Mouse (Mus musculus) hindbrain, embryonic 12.5 days (tissue): ENCODE measurements around the gene Sars2. TPM values are rescaled to one million over a fixed set of nuclear protein-coding genes. Genes with fewer than 3 reads are reported as not detected.
A peak's percentile ranks its signal among the peaks of the same experiment; 100 is the strongest.

Source experiments
- ATAC-seq: fragments of 200-750 bp; cut with Nextera tagmentation; 2 replicates; pipeline ENCODE4 v1.8.0; 2017; ENCODE audit warnings: moderate TSS enrichment; ENCODE audit not compliant: low FRiP score
- H3K27ac ChIP-seq: fragments of 300-500 bp; sonication (generic); 2 replicates; pipeline ENCODE4 v1.5.1; 2016; ENCODE audit warnings: mild to moderate bottlenecking
- H3K27me3 ChIP-seq: fragments of 300-500 bp; sonication (generic); 2 replicates; pipeline ENCODE4 v1.6.1; 2016; ENCODE audit warnings: mild to moderate bottlenecking
- H3K36me3 ChIP-seq: fragments of 300-500 bp; sonication (generic); 2 replicates; pipeline ENCODE4 v1.6.1; 2016; ENCODE audit warnings: mild to moderate bottlenecking
- H3K4me1 ChIP-seq: fragments of 300-500 bp; sonication (generic); 2 replicates; pipeline ENCODE4 v1.6.1; 2016
- H3K4me2 ChIP-seq: fragments of 300-500 bp; sonication (generic); replicated peaks from 2 replicates; pipeline ENCODE4 v1.6.1; 2016; ENCODE audit warnings: mild to moderate bottlenecking
- H3K4me3 ChIP-seq: fragments of 300-500 bp; sonication (generic); 2 replicates; pipeline ENCODE4 v1.5.1; 2016; ENCODE audit warnings: mild to moderate bottlenecking
- H3K9ac ChIP-seq: fragments of 300-500 bp; sonication (generic); 2 replicates; pipeline ENCODE4 v1.6.1; 2016; ENCODE audit warnings: mild to moderate bottlenecking, moderate library complexity
- H3K9me3 ChIP-seq: fragments of 300-500 bp; sonication (generic); replicated peaks from 2 replicates; pipeline ENCODE4 v1.6.1; 2016; ENCODE audit warnings: mild to moderate bottlenecking
- WGBS: fragments of 180-500 bp; shearing (Covaris S2); methylation state at CpG from one replicate; pipeline ENCODE4 v1.1.7; 2016; 5-methylcytosine and 5-hydroxymethylcytosine counted together
- polyA plus RNA-seq: library from polyadenylated mRNA; unstranded; fragments of >200 nt; fragmentation: Nextera tagmentation; extraction: Ambion mirVana; gene quantifications from 2 replicates; pipeline ENCODE4 v1.2.1, GENCODE M21; 2016

Sars2 gene
- polyA plus RNA-seq, 1 experiment from 2014 or later = 25.7 TPM

GRCm38 (mm10) chr7:28766910-28767309 is 25.1 kb downstream of the Sars2 start:
- H3K9ac ChIP-seq = peak overlapping the region; percentile 84
- H3K4me1 ChIP-seq = peaks cover 23% of the 10 kb centered on the region
- no peak overlapping the region for H3K27ac ChIP-seq
- H3K4me2 ChIP-seq = peak overlapping the region; percentile 75
- H3K4me3 ChIP-seq = peak overlapping the region; percentile 64
- H3K36me3 ChIP-seq = no peaks in the 10 kb centered on the region
- 4% methylated on average over 14 of the region's 14 CpGs for WGBS
- no peaks in the 10 kb centered on the region for H3K27me3 ChIP-seq
- ATAC-seq = no peak; the same call in 1 of the 2 replicates
- no peaks in the 10 kb centered on the region for H3K9me3 ChIP-seq

GRCm38 (mm10) chr7:28767462-28767965 is 25.7 kb downstream of the Sars2 start, which contains the start of gene Nfkbib:
Nfkbib (minus strand) TSS chr7:28767512.
- WGBS = 67% methylated on average over 7 of the region's 7 CpGs
- no peak for ATAC-seq

GRCm38 (mm10) chr7:28769414-28769958 is 27.7 kb downstream of the Sars2 start:
- 93% methylated on average over 9 of the region's 9 CpGs for WGBS
- Histone ChIP-seq H3K4me1 (peaks cover 29% of the 10 kb centered on the region), H3K4me2 (no peak overlapping the region), H3K4me3 (no peak overlapping the region), H3K36me3 (no peaks in the 10 kb centered on the region), H3K27ac (no peak overlapping the region), H3K27me3 (no peaks in the 10 kb centered on the region), H3K9ac (no peak overlapping the region), H3K9me3 (no peaks in the 10 kb centered on the region)
- ATAC-seq = no peak

More at GRCm38 (mm10) chr7:28767462-28767965, 25.7 kb downstream of the Sars2 start, which contains the start of gene Nfkbib:
- Histone ChIP-seq H3K4me1 (peaks cover 23% of the 10 kb centered on the region), H3K4me3 (peak within 1 kb of the TSS; percentile 64), H3K27me3 (no peaks in the 10 kb centered on the region), H3K9ac (peak within 1 kb of the TSS; percentile 84), H3K27ac (no peak within 1 kb of the TSS), H3K4me2 (peak within 1 kb of the TSS; percentile 75), H3K36me3 (no peaks in the 10 kb centered on the region), H3K9me3 (no peaks in the 10 kb centered on the region)

GRCm38 (mm10) chr7:28770309-28770708 is 28.5 kb downstream of the Sars2 start:
- H3K9me3 ChIP-seq = no peaks in the 10 kb centered on the region
- WGBS = 89% methylated on average over 3 of the region's 3 CpGs
- H3K4me1 ChIP-seq = peaks cover 27% of the 10 kb centered on the region
- no peak overlapping the region for H3K4me3 ChIP-seq
- H3K27ac ChIP-seq = no peak overlapping the region
- no peak for ATAC-seq
- no peaks in the 10 kb centered on the region for H3K36me3 ChIP-seq
- no peak overlapping the region for H3K9ac ChIP-seq
- H3K27me3 ChIP-seq = no peaks in the 10 kb centered on the region
- no peak overlapping the region for H3K4me2 ChIP-seq

GRCm38 (mm10) chr7:28771867-28772266 is 30.1 kb downstream of the Sars2 start:
- no peaks in the 10 kb centered on the region for H3K9me3 ChIP-seq
- no peaks in the 10 kb centered on the region for H3K27me3 ChIP-seq
- H3K36me3 ChIP-seq = peaks cover 9% of the 10 kb centered on the region
- WGBS = 93% methylated on average over 11 of the region's 11 CpGs
- H3K4me1 ChIP-seq = peaks cover 20% of the 10 kb centered on the region
- no peak overlapping the region for H3K4me2 ChIP-seq
- H3K27ac ChIP-seq = no peak overlapping the region
- no peak for ATAC-seq
- no peak overlapping the region for H3K4me3 ChIP-seq
- no peak overlapping the region for H3K9ac ChIP-seq

GRCm38 (mm10) chr7:28773163-28773562 is 31.4 kb downstream of the Sars2 start:
- no peak for ATAC-seq
- WGBS = 59% methylated on average over 3 of the region's 3 CpGs
- H3K4me2 ChIP-seq = no peak overlapping the region
- H3K36me3 ChIP-seq = peaks cover 18% of the 10 kb centered on the region
- H3K4me1 ChIP-seq = peaks cover 8% of the 10 kb centered on the region
- H3K4me3 ChIP-seq = no peak overlapping the region
- H3K27me3 ChIP-seq = no peaks in the 10 kb centered on the region
- 0 out of 2 replicates have a peak overlapping the region, but pooled peaks have one; percentile 28 for H3K9ac ChIP-seq
- H3K9me3 ChIP-seq = no peaks in the 10 kb centered on the region
- 0 out of 2 replicates have a peak overlapping the region, but pooled peaks have one; percentile 58 for H3K27ac ChIP-seq

- Histone ChIP-seq H3K4me3 (no peak overlapping the region), H3K36me3 (peaks cover 25% of the 10 kb centered on the region), H3K4me1 (peaks cover 7% of the 10 kb centered on the region), H3K9me3 (no peaks in the 10 kb centered on the region), H3K4me2 (no peak overlapping the region), H3K9ac (no peak overlapping the region), H3K27ac (peak overlapping the region; percentile 58), H3K27me3 (no peaks in the 10 kb centered on the region)
- WGBS = 43% methylated on average over 12 of the region's 12 CpGs
- ATAC-seq = peak; percentile 49; the same call in 1 of the 2 replicates
Observed at GRCm38 (mm10) chr7:28774164-28774563, 32.4 kb downstream of the Sars2 start.

- Histone ChIP-seq H3K4me1 (peaks cover 7% of the 10 kb centered on the region), H3K4me3 (no peak overlapping the region), H3K9me3 (no peaks in the 10 kb centered on the region), H3K9ac (no peak overlapping the region), H3K27me3 (no peaks in the 10 kb centered on the region), H3K27ac (no peak overlapping the region), H3K36me3 (peaks cover 25% of the 10 kb centered on the region), H3K4me2 (no peak overlapping the region)
- 87% methylated on average over 7 of the region's 7 CpGs for WGBS
- ATAC-seq = no peak
Observed at GRCm38 (mm10) chr7:28775129-28775528, 33.3 kb downstream of the Sars2 start.

GRCm38 (mm10) chr7:28778825-28779224 is 37.0 kb downstream of the Sars2 start:
- Histone ChIP-seq H3K36me3 (peaks cover 38% of the 10 kb centered on the region), H3K4me1 (peaks cover 7% of the 10 kb centered on the region), H3K27me3 (no peaks in the 10 kb centered on the region), H3K4me2 (no peak overlapping the region), H3K27ac (no peak overlapping the region), H3K4me3 (no peak overlapping the region), H3K9me3 (no peaks in the 10 kb centered on the region), H3K9ac (no peak overlapping the region)
- WGBS = 86% methylated on average over 9 of the region's 9 CpGs
- no peak for ATAC-seq

GRCm38 (mm10) chr7:28780067-28780658 is 38.4 kb downstream of the Sars2 start:
- Histone ChIP-seq H3K9ac (0 out of 2 replicates have a peak overlapping the region, but pooled peaks have one; percentile 39), H3K27me3 (no peaks in the 10 kb centered on the region), H3K36me3 (peaks cover 41% of the 10 kb centered on the region), H3K4me3 (no peak overlapping the region), H3K9me3 (no peaks in the 10 kb centered on the region), H3K4me2 (no peak overlapping the region), H3K27ac (peak overlapping the region; percentile 55), H3K4me1 (peaks cover 5% of the 10 kb centered on the region)
- WGBS = 44% methylated on average over 6 of the region's 6 CpGs
- ATAC-seq = peak; percentile 70

- peaks cover 5% of the 10 kb centered on the region for H3K4me1 ChIP-seq
- H3K27me3 ChIP-seq = no peaks in the 10 kb centered on the region
- H3K36me3 ChIP-seq = peaks cover 47% of the 10 kb centered on the region
- 78% methylated on average over 7 of the region's 7 CpGs for WGBS
- H3K9me3 ChIP-seq = no peaks in the 10 kb centered on the region
- no peak overlapping the region for H3K27ac ChIP-seq
- no peak overlapping the region for H3K4me2 ChIP-seq
- H3K9ac ChIP-seq = no peak overlapping the region
- ATAC-seq = no peak
- H3K4me3 ChIP-seq = no peak overlapping the region
Observed at GRCm38 (mm10) chr7:28780857-28781256, 39.1 kb downstream of the Sars2 start.

- WGBS = 93% methylated on average over 8 of the region's 8 CpGs
- H3K9me3 ChIP-seq = no peaks in the 10 kb centered on the region
- H3K4me2 ChIP-seq = no peak overlapping the region
- H3K9ac ChIP-seq = no peak overlapping the region
- peaks cover 5% of the 10 kb centered on the region for H3K4me1 ChIP-seq
- H3K36me3 ChIP-seq = peaks cover 48% of the 10 kb centered on the region
- no peak overlapping the region for H3K27ac ChIP-seq
- H3K4me3 ChIP-seq = no peak overlapping the region
- H3K27me3 ChIP-seq = no peaks in the 10 kb centered on the region
- no peak for ATAC-seq
Observed at GRCm38 (mm10) chr7:28781261-28781663, 39.5 kb downstream of the Sars2 start.
